Mouse (Mus musculus): ENCODE data around the gene Ccdc97. TPM values are rescaled to one million over a fixed set of nuclear protein-coding genes. Genes with fewer than 3 reads are reported as not detected.

Gene Ccdc97
- polyA plus RNA-seq, 1 experiment = 65.4 TPM

DNA sequence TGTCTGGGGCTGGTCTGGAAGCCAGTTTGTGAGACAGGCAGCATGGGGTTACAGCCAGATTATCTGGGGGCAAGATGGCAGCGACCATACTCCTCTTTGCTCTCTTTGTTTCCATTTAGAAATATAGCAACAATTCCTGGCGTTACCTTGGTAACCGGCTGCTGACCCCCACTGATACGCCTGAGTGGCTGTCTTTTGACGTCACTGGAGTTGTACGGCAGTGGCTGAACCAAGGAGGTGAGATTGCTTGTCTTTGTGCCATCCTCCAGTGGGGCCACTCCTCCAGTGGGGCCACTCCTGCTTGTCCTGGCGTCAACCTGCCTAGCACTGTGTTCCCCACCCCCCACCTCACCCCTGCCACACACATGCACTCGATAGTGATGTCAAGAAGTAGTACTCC is 24.8 kb downstream of the Ccdc97 start:
- no peak for TF ChIP-seq POLR2A (IDR thresholded peaks at IDR 0.05; ENCODE audit: borderline replicate concordance, control insufficient read depth, low read depth, low read length)
- TF ChIP-seq CTCF (IDR thresholded peaks at IDR 0.05; ENCODE audit: control insufficient read depth, insufficient read depth, low read length) = no peak
- no peak overlapping the region for H3K4me3 ChIP-seq (replicated peaks; ENCODE audit: control insufficient read depth, low read depth, low read length)
- WGBS = 83% methylated on average over 8 of the region's 8 CpGs
- no peaks in the 10 kb centered on the region; the same call in 1 of the 2 replicates for H3K4me1 ChIP-seq (ENCODE audit: control insufficient read depth, insufficient read depth, low read length)
- no peak overlapping the region for H3K27ac ChIP-seq (ENCODE audit: control insufficient read depth, insufficient read depth, low read depth, low read length, poor library complexity)

DNA sequence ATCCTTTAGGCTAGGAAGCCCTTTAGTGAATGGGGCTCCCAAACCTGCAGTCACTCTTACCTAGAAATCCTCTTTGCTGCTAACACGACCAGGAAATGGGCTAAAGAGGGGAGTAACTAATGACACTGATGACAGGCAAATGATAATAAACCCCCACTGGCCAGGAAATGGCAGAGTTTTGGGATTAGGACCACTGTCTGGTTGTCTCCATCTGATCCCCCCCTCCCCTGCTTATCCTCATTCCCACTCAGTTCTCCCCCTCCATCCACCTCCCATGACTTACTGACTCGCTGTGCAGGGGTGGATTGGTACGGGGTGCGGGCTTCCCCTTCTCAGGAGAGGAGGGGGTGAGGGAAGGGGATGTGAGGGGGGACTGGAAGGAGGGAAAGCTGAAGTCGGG is 28.8 kb downstream of the Ccdc97 start:
- 22% methylated on average over 5 of the region's 5 CpGs for WGBS

GRCm38 (mm10) chr7:25689603-25690021 is 29.3 kb downstream of the Ccdc97 start:
- TF ChIP-seq CTCF (IDR thresholded peaks at IDR 0.05; ENCODE audit: control insufficient read depth, insufficient read depth, low read length) (no peak), POLR2A (IDR thresholded peaks at IDR 0.05; ENCODE audit: borderline replicate concordance, control insufficient read depth, low read depth, low read length) (no peak)
- peaks cover 3% of the 10 kb centered on the region; the same call in 1 of the 2 replicates for H3K4me1 ChIP-seq (ENCODE audit: control insufficient read depth, insufficient read depth, low read length)
- WGBS = 1% methylated on average over 12 of the region's 12 CpGs
- peak overlapping the region; percentile 96 for H3K4me3 ChIP-seq (replicated peaks; ENCODE audit: control insufficient read depth, low read depth, low read length)
- H3K27ac ChIP-seq (ENCODE audit: control insufficient read depth, insufficient read depth, low read depth, low read length, poor library complexity) = peak overlapping the region; percentile 95

More for the DNA sequence above, 28.8 kb downstream of the Ccdc97 start:
- Histone ChIP-seq H3K27ac (ENCODE audit: control insufficient read depth, insufficient read depth, low read depth, low read length, poor library complexity) (peak overlapping the region; percentile 95), H3K4me3 (replicated peaks; ENCODE audit: control insufficient read depth, low read depth, low read length) (peak overlapping the region; percentile 96), H3K4me1 (ENCODE audit: control insufficient read depth, insufficient read depth, low read length) (no peaks in the 10 kb centered on the region; the same call in 1 of the 2 replicates)
- no peak for TF ChIP-seq POLR2A (IDR thresholded peaks at IDR 0.05; ENCODE audit: borderline replicate concordance, control insufficient read depth, low read depth, low read length)
- no peak for TF ChIP-seq CTCF (IDR thresholded peaks at IDR 0.05; ENCODE audit: control insufficient read depth, insufficient read depth, low read length)

DNA sequence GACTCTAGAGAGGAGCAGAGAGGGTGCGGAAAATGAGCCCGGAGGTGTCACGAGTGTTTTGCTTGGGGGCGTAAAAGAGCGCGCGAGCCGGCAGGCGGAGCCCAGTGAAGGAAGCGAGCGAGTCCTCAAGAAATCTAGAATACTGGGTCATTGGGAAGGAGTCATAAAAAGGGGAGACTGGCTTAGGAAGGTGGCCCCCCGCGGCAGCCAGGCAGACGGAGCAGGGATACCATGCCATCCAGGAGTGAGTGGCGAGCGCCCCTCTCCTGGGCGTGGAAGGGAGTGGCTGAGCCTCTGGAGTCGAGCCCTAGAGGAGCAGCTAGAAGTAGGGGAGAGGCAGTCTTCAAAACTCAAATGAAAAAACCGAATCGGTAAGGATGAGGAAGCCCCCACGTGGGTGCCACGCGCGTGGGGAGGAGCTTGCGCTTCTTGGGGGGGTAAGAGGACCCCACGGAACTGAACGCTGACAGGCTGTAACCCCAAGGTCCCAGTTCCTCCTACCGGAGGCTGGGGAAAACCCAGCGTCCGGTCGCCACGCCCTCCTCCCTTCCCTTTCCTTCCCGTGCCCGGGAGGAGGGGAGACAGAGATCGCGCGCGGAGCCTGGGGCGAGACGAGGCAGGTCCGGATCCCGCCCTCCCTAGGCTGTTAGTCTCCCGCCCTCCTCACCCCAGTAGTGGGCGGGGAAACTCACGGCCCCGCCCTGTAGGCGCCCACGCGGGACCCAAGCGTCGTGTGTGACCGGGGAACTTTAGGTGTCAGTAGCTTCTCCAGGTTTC is 29.9 kb downstream of the Ccdc97 start:
- H3K4me3 ChIP-seq (replicated peaks; ENCODE audit: control insufficient read depth, low read depth, low read length) = peak overlapping the region; percentile 96
- peaks cover 7% of the 10 kb centered on the region for H3K4me1 ChIP-seq (ENCODE audit: control insufficient read depth, insufficient read depth, low read length)
- H3K27ac ChIP-seq (ENCODE audit: control insufficient read depth, insufficient read depth, low read depth, low read length, poor library complexity) = peak overlapping the region; percentile 95
- TF ChIP-seq POLR2A (IDR thresholded peaks at IDR 0.05; ENCODE audit: borderline replicate concordance, control insufficient read depth, low read depth, low read length) (peak; percentile 53; the same call in 1 of the 2 replicates), CTCF (IDR thresholded peaks at IDR 0.05; ENCODE audit: control insufficient read depth, insufficient read depth, low read length) (peak; percentile 15; the same call in 1 of the 2 replicates)
- under 1% methylated on average over 51 of the region's 52 CpGs for WGBS

- H3K4me1 ChIP-seq (ENCODE audit: control insufficient read depth, insufficient read depth, low read length) = peaks cover 12% of the 10 kb centered on the region
- H3K27ac ChIP-seq (ENCODE audit: control insufficient read depth, insufficient read depth, low read depth, low read length, poor library complexity) = peak overlapping the region; percentile 95
- under 1% methylated on average over 47 of the region's 47 CpGs for WGBS
- TF ChIP-seq CTCF (IDR thresholded peaks at IDR 0.05; ENCODE audit: control insufficient read depth, insufficient read depth, low read length) = peak; percentile 24; the same call in 1 of the 2 replicates
- TF ChIP-seq POLR2A (IDR thresholded peaks at IDR 0.05; ENCODE audit: borderline replicate concordance, control insufficient read depth, low read depth, low read length) = peak; percentile 5; the same call in 1 of the 2 replicates
- peak overlapping the region; percentile 96 for H3K4me3 ChIP-seq (replicated peaks; ENCODE audit: control insufficient read depth, low read depth, low read length)
Measured at GRCm38 (mm10) chr7:25687811-25688401, 31.0 kb downstream of the Ccdc97 start.

GRCm38 (mm10) chr7:25686680-25687531 is 32.0 kb downstream of the Ccdc97 start, which contains the start of gene Tgfb1:
Gene Tgfb1 (plus strand): TSS chr7:25687002.
- Histone ChIP-seq H3K27ac (ENCODE audit: control insufficient read depth, insufficient read depth, low read depth, low read length, poor library complexity) (peak within 1 kb of the TSS; percentile 95), H3K4me3 (replicated peaks; ENCODE audit: control insufficient read depth, low read depth, low read length) (peak within 1 kb of the TSS; percentile 96), H3K4me1 (ENCODE audit: control insufficient read depth, insufficient read depth, low read length) (peaks cover 17% of the 10 kb centered on the region)
- TF ChIP-seq POLR2A (IDR thresholded peaks at IDR 0.05; ENCODE audit: borderline replicate concordance, control insufficient read depth, low read depth, low read length) (peak; percentile 80; the same call in 1 of the 2 replicates), CTCF (IDR thresholded peaks at IDR 0.05; ENCODE audit: control insufficient read depth, insufficient read depth, low read length) (peak; percentile 61)
- WGBS = under 1% methylated on average over 68 of the region's 69 CpGs

DNA sequence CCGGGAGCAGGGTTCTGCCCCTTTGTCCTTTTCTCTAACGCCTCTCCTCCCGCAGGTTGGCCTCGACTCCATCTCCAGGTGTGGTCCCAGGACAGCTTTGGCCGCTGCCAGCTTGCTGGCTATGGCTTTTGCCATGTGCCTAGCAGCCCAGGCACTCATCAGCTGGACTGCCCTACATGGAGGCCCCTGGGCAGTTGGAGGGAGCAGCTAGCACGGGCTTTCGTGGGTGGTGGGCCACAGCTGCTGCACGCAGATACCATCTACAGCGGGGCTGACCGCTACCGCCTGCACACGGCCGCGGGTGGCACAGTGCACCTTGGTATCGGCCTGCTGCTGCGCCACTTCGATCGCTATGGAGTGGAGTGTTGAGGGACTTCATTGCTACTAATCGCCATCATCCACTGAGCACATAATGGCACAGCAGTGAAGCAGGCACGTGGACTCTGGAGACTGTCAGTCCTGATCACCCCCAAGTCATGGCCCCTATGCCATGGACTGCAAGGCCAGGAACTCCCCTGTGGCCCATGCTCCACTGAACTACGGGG is 32.9 kb downstream of the Ccdc97 start:
- peak overlapping the region; percentile 49 for H3K27ac ChIP-seq (ENCODE audit: control insufficient read depth, insufficient read depth, low read depth, low read length, poor library complexity)
- WGBS = 59% methylated on average over 21 of the region's 21 CpGs
- H3K4me3 ChIP-seq (replicated peaks; ENCODE audit: control insufficient read depth, low read depth, low read length) = peak overlapping the region; percentile 19
- peaks cover 22% of the 10 kb centered on the region for H3K4me1 ChIP-seq (ENCODE audit: control insufficient read depth, insufficient read depth, low read length)
- TF ChIP-seq POLR2A (IDR thresholded peaks at IDR 0.05; ENCODE audit: borderline replicate concordance, control insufficient read depth, low read depth, low read length) (0 out of 2 replicates have a peak, but pooled peaks have one; percentile 35), CTCF (IDR thresholded peaks at IDR 0.05; ENCODE audit: control insufficient read depth, insufficient read depth, low read length) (no peak)

All from bone marrow, adult 2 months (tissue).